Mouse (Mus musculus) liver, embryonic 14.5 days (tissue): ENCODE measurements around the gene Rprml. TPM values are rescaled to one million over a fixed set of nuclear protein-coding genes. Genes with fewer than 3 reads are reported as not detected.

Source experiments
- ATAC-seq: fragments of 200-750 bp; cut with Nextera tagmentation; 2 replicates; pipeline ENCODE4 v1.8.0; 2017; ENCODE audit warnings: moderate number of reproducible peaks, mild to moderate bottlenecking, moderate library complexity; ENCODE audit not compliant: insufficient read depth
- DNase-seq, 3 experiments: peaks; one replicate each; pipeline ENCODE4 v3.0.0-alpha.2; 2012 to 2013; ENCODE audit warnings: low read depth in 3 of 3, low spot score in 3 of 3
- H3K27ac ChIP-seq: fragments of 300-500 bp; sonication (generic); 2 replicates; pipeline ENCODE4 v1.5.1; 2014; ENCODE audit warnings: moderate library complexity, mild to moderate bottlenecking, control low read depth, inconsistent platforms
- H3K27me3 ChIP-seq: fragments of 300-500 bp; sonication (generic); 2 replicates; pipeline ENCODE4 v1.6.1; 2014; ENCODE audit warnings: mild to moderate bottlenecking, low read length, moderate library complexity; ENCODE audit not compliant: control insufficient read depth, insufficient read depth
- H3K36me3 ChIP-seq: fragments of 300-500 bp; sonication (generic); replicated peaks from 2 replicates; pipeline ENCODE4 v1.6.1; 2014; ENCODE audit warnings: low read depth; ENCODE audit not compliant: control insufficient read depth, insufficient read depth
- H3K4me1 ChIP-seq, 2 experiments: fragments of 200-500 bp in 1 of 2; fragments of 300-500 bp in 1 of 2; sonication (generic) in 1 of 2; replicated peaks; 2 replicates each; pipeline ENCODE4 v1.6.1; 2012 to 2014; ENCODE audit warnings: antibody characterized with exemption in 1 of 2, inconsistent platforms in 1 of 2, low read length in 1 of 2; ENCODE audit not compliant: control insufficient read depth in 2 of 2, insufficient read depth in 2 of 2
- H3K4me2 ChIP-seq: fragments of 300-500 bp; sonication (generic); 2 replicates; pipeline ENCODE4 v1.6.1; 2014; ENCODE audit warnings: low read depth, mild to moderate bottlenecking, control low read depth, moderate library complexity
- H3K4me3 ChIP-seq, 2 experiments: fragments of 200-500 bp in 1 of 2; fragments of 300-500 bp in 1 of 2; sonication (generic) in 1 of 2; 2 replicates each; pipeline ENCODE4 v1.5.1; 2012 to 2014; ENCODE audit warnings: low read depth in 2 of 2, low read length in 2 of 2, mild to moderate bottlenecking in 2 of 2, control low read depth in 1 of 2, inconsistent platforms in 1 of 2, moderate library complexity in 1 of 2; ENCODE audit not compliant: insufficient read depth in 1 of 2
- H3K9ac ChIP-seq: fragments of 300-500 bp; sonication (generic); replicated peaks from 2 replicates; pipeline ENCODE4 v1.6.1; 2014; ENCODE audit warnings: mild to moderate bottlenecking, control low read depth, moderate library complexity
- H3K9me3 ChIP-seq: fragments of 300-500 bp; sonication (generic); 2 replicates; pipeline ENCODE4 v1.6.1; 2016; ENCODE audit warnings: low read length, mixed read lengths; ENCODE audit not compliant: control insufficient read depth
- CTCF ChIP-seq: IDR thresholded peaks from 2 replicates; pipeline ENCODE4 v1.5.1; 2016; ENCODE audit warnings: antibody characterized with exemption, low read depth, control low read depth
- EP300 ChIP-seq: IDR thresholded peaks from 2 replicates; pipeline ENCODE4 v1.6.1; 2016; ENCODE audit warnings: antibody characterized with exemption, low read depth
- WGBS: fragments of 180-500 bp; shearing (Covaris S2); extraction: QIAGEN DNeasy Blood & Tissue Kit; methylation state at CpG from one replicate; pipeline ENCODE4 v1.1.7; 2014; ENCODE audit not compliant: insufficient replicate concordance; 5-methylcytosine and 5-hydroxymethylcytosine counted together
- polyA plus RNA-seq, 2 experiments: library from polyadenylated mRNA; depleted of rRNA in 1 of 2; stranded (reverse) in 1 of 2; unstranded in 1 of 2; fragments of >200 nt; fragmentation: Nextera tagmentation in 1 of 2; extraction: Ambion mirVana in 1 of 2; gene quantifications; 2 replicates each; pipeline versions ENCODE4 v1.2.1 to v1.2.3; 2012 to 2014

Gene Rprml
- not detected in 2 replicates for polyA plus RNA-seq (2012; rRNA removed)
- polyA plus RNA-seq (2014; fragmentation: Nextera tagmentation; extraction: Ambion mirVana), result not detected in 2 replicates

DNA sequence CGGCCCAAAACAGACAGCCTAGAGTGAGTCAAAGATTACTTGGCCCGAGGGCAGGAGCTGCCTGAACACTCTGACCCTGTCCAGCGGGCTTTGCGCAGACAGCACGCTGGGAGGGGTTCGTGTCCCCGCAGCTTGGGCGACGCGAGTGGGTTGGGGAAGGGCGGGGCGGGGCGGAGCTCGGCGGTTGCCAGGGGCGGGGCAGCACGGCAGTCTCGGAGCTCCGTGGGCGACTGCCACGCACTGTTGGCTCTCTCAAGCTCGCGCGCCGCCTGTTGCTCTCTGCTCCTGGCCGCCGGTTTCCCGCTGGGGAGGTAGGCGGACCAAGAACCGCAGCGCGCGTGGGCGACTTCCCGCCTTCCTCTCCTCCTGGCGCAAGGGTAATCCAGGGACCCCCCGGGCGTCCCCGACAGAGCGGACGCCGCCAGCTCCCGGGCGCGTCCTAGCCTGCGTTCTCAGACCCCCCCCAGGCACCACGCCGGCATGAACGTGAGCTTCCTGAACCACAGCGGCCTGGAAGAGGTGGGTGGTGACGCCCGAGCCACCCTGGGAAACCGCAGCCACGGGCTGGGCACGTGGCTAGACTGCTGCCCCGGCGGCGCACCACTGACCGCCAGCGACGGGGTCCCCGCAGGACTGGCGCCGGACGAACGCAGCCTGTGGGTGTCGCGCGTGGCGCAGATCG, at the start of gene Rprml:
Gene Rprml, plus strand, starts transcription at position 270 of the 682 bp plus-strand sequence.
- DNase-seq (no peak), ATAC-seq (no peak)
- Histone ChIP-seq H3K36me3 (no peaks in the 10 kb centered on the region), H3K4me1 (no peaks in the 10 kb centered on the region), H3K9ac (no peak within 1 kb of the TSS), H3K27me3 (peaks cover 42% of the 10 kb centered on the region), H3K27ac (no peak within 1 kb of the TSS), H3K4me3 (no peak within 1 kb of the TSS), H3K4me2 (peak within 1 kb of the TSS; percentile 11; the same call in 1 of the 2 replicates), H3K9me3 (no peaks in the 10 kb centered on the region)
- WGBS, result 2% methylated on average over 66 of the region's 71 CpGs
- TF ChIP-seq EP300 (no peak), CTCF (no peak)

DNA sequence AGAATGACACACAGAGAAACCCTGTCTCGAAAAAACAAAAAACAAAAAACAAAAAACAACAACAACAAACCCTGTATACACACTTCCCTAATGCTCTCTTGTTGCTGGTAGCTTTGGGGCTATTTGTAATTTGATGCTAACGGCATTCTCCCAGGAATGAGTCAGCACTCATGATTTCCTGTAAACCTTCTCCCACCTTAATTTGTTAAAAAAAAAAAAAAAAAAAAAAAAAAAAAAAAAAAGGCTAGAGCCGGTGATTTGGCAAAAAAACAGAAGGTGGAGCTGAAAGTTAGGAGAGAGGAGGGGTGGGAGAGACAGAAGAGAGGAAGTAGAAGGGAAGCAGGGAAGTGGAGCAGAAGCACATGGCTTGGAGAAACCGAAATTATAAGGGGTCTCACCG, 42.8 kb upstream of the Rprml start:
- WGBS, result 20% methylated on average over 5 of the region's 5 CpGs
- no peak for TF ChIP-seq CTCF
- TF ChIP-seq EP300, result no peak
- no peak for ATAC-seq

DNA sequence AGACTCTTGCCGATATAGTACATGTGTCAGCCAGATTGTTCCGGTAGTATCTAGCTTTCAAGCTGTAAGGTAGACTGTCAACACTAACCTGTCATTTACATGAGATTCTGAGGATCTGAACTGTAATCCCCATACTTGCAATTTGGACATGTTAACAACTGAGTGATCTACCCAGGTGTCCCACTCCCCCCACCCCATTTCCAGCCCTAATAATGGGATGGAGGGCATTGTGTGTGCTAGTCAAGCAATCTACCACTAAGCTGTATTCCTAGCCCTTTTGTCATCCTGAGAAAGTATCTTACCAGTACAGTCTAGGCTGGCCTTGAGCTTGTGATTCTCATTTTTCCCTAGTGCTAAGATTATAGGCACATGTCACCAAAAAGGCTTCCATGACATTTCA, 38.6 kb upstream of the Rprml start:
- 70% methylated on average over 2 of the region's 2 CpGs for WGBS
- no peak overlapping the region for H3K4me3 ChIP-seq
- TF ChIP-seq EP300 (no peak), CTCF (no peak)
- DNase-seq, result no peak
- H3K9ac ChIP-seq, result no peak overlapping the region
- no peaks in the 10 kb centered on the region for H3K9me3 ChIP-seq
- H3K27me3 ChIP-seq, result no peaks in the 10 kb centered on the region
- no peak for ATAC-seq
- H3K27ac ChIP-seq, result no peak overlapping the region
- no peaks in the 10 kb centered on the region for H3K4me1 ChIP-seq
- no peaks in the 10 kb centered on the region for H3K36me3 ChIP-seq
- H3K4me2 ChIP-seq, result no peak overlapping the region

More for the DNA sequence above, 42.8 kb upstream of the Rprml start:
- no peaks in the 10 kb centered on the region for H3K9me3 ChIP-seq
- H3K27ac ChIP-seq, result no peak overlapping the region
- DNase-seq, result no peak
- H3K4me1 ChIP-seq, result no peaks in the 10 kb centered on the region
- H3K9ac ChIP-seq, result no peak overlapping the region
- no peaks in the 10 kb centered on the region for H3K36me3 ChIP-seq
- no peak overlapping the region for H3K4me2 ChIP-seq
- no peak overlapping the region for H3K4me3 ChIP-seq
- no peaks in the 10 kb centered on the region for H3K27me3 ChIP-seq

DNA sequence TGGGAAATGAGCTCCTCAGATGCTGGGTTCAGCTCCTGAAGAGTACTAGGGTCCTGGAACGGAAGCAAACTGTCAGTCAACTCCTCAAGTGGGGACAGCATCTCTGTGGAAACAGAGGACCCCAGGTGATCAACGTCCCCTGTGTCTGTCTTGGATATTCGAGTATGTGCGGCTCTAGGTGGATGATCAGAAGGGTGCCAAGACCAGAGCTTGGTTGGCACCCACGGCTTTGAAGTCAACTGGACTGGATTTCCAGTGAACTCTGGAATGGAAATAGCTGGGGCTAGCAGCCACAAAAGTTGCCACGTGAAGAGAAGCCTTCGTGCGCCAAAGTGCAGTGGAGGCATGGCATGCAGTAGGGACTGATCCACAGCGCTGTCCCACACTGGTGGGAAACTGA, 28.3 kb upstream of the Rprml start, which contains the start of gene Gm884:
Gene Gm884, minus strand, starts transcription at position 101 of the 400 bp plus-strand sequence.
- no peak within 1 kb of the TSS for H3K4me3 ChIP-seq
- DNase-seq, result no peak
- no peak within 1 kb of the TSS for H3K4me2 ChIP-seq
- no peaks in the 10 kb centered on the region for H3K36me3 ChIP-seq
- ATAC-seq, result no peak
- TF ChIP-seq CTCF (no peak), EP300 (no peak)
- 59% methylated on average over 9 of the region's 9 CpGs for WGBS
- no peaks in the 10 kb centered on the region for H3K9me3 ChIP-seq
- H3K27me3 ChIP-seq, result no peaks in the 10 kb centered on the region
- H3K4me1 ChIP-seq, result no peaks in the 10 kb centered on the region
- no peak within 1 kb of the TSS for H3K9ac ChIP-seq
- no peak within 1 kb of the TSS for H3K27ac ChIP-seq

DNA sequence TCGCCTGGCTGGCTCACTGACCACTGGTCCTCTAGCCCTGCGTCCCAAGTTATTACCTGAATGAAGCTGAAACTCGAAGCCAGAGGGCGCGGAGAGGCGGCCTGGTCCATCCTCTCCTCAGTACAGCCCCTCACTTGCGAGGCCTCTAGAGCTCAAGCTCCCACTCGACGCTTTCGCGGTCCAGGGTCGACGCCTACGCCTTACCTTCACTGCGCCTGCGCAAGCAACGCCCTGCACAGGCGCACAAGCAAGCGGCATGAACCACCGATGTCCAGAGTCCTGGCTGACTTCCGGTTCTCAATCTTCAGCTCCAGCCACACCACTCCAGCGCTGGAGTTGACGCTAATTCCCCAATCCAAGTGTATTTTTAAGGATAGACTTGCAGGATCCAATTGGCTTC, 21.9 kb upstream of the Rprml start:
- H3K4me2 ChIP-seq, result no peak overlapping the region
- no peaks in the 10 kb centered on the region for H3K4me1 ChIP-seq
- no peak overlapping the region for H3K4me3 ChIP-seq
- no peaks in the 10 kb centered on the region for H3K9me3 ChIP-seq
- ATAC-seq, result no peak
- WGBS, result 70% methylated on average over 23 of the region's 23 CpGs
- DNase-seq, result no peak
- H3K9ac ChIP-seq, result no peak overlapping the region
- TF ChIP-seq EP300 (no peak), CTCF (no peak)
- no peak overlapping the region for H3K27ac ChIP-seq
- no peaks in the 10 kb centered on the region for H3K27me3 ChIP-seq
- no peaks in the 10 kb centered on the region for H3K36me3 ChIP-seq
